Mouse (Mus musculus) heart, postnatal 10 days (tissue): ENCODE results near the gene Rad51ap1. TPM values are rescaled to one million over a fixed set of nuclear protein-coding genes. Genes with fewer than 3 reads are reported as not detected.

Source experiments
- total RNA-seq, 2 experiments: library from RNA; stranded (reverse); gene quantifications; 2 replicates each; pipeline ENCODE4 v1.2.3; 2021

Rad51ap1 gene
- total RNA-seq, 2 experiments from 2014 or later: 8.6 to 10.0 TPM

Other genes with a start within 250 kb of the Rad51ap1 start
- 1 to 10 TPM; 2.3 to 2.4 TPM for gene Kcna6, start 198.9 kb downstream of the Rad51ap1 start, total RNA-seq
- 100 to 1,000 TPM; 567 to 590 TPM for gene Ndufa9, start 90.5 kb downstream of the Rad51ap1 start, total RNA-seq
- gene Akap3, start 86.5 kb downstream of the Rad51ap1 start, total RNA-seq: not detected
- gene Dyrk4, start 17.7 kb downstream of the Rad51ap1 start, total RNA-seq: not detected
- gene D6Wsu163e, start 375 bp upstream of the Rad51ap1 start, total RNA-seq: 10 to 100 TPM; 12.9 to 14.7 TPM
- under 1 TPM; 0.15 to 0.22 TPM for gene Fgf6, start 76.0 kb upstream of the Rad51ap1 start, total RNA-seq
- gene Fgf23, start 133.3 kb upstream of the Rad51ap1 start, total RNA-seq: not detected
- gene Tigar, start 170.0 kb upstream of the Rad51ap1 start, total RNA-seq: 10 to 100 TPM; 38.8 to 40.4 TPM
- 100 to 1,000 TPM; 270 to 328 TPM for gene Ccnd2, start 212.6 kb upstream of the Rad51ap1 start, total RNA-seq